In the genomic region with DNA sequence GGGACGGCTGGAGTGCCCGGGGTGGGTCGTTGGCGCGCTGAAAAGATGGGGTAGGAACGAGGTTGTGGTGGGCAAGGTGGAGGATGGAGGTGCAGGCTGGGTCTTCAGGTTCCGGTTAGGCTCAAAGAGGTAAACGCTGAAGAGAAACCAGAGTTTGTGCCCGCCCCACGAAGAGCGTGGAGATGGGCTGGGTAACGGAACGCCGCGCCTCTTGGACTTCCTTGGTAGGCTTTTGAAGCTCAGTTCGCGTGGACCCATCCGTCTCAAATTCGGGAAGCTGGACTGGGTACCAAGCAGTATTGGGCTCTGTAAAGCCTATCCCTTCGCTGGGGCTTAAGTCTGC, we compare ENCODE assay signal across 1 mouse cellular context.
TF ChIP-seq lines count a peak whose summit lies in the region.

No protein-coding gene starts in this region.

TF ChIP-seq in MEL, 35 proteins besides CTCF, POLR2A, EP300 and RAD21 (continued from another document):
- TF ChIP-seq SIN3A (IDR thresholded peaks at IDR 0.05; ENCODE audit: low read length) = peak; percentile 20
TF ChIP-seq in MEL: peak in this region for 4.
